Mouse (Mus musculus) lung, embryonic 15.5 days (tissue): ENCODE measurements around the gene Dhcr7. TPM values are rescaled to one million over a fixed set of nuclear protein-coding genes. Genes with fewer than 3 reads are reported as not detected.

Source experiments
- microRNA-seq: library from miRNA; unstranded; fragments of <30 nt; microRNA quantifications from one replicate; pipeline ENCODE4, GENCODE M21; 2016
- polyA plus RNA-seq: library from polyadenylated mRNA; unstranded; fragments of >200 nt; fragmentation: Nextera tagmentation; extraction: Ambion mirVana; gene quantifications from 2 replicates; pipeline ENCODE4 v1.2.1, GENCODE M21; 2015

Dhcr7 gene
- polyA plus RNA-seq, 1 experiment from 2014 or later, result 30.4 TPM

Small RNA genes within 50 kb of the gene (microRNA-seq; reads per million reads assigned to microRNA genes)
- gene Gm22064, result not detected

Other genes with a start within 250 kb of the Dhcr7 start
- gene Cars, start 223.1 kb upstream of the Dhcr7 start, polyA plus RNA-seq, result 55.7 and 58.9 TPM in 2 replicates
- gene Tnfrsf26, start 194.4 kb upstream of the Dhcr7 start, polyA plus RNA-seq, result 0.33 and 0.44 TPM in 2 replicates
- gene Tnfrsf22, start 173.5 kb upstream of the Dhcr7 start, polyA plus RNA-seq, result 7.8 and 8.1 TPM in 2 replicates
- 1.1 and 1.2 TPM in 2 replicates for gene Tnfrsf23, start 137.3 kb upstream of the Dhcr7 start, polyA plus RNA-seq
- 39.5 and 43.3 TPM in 2 replicates for gene Osbpl5, start 66.2 kb upstream of the Dhcr7 start, polyA plus RNA-seq
- not detected in 2 replicates for gene Mrgprg, start 56.2 kb upstream of the Dhcr7 start, polyA plus RNA-seq
- 0.93 and 1.1 TPM in 2 replicates for gene Mrgpre, start 38.6 kb upstream of the Dhcr7 start, polyA plus RNA-seq
- 7.9 and 9.0 TPM in 2 replicates for gene Nadsyn1, start 296 bp upstream of the Dhcr7 start, polyA plus RNA-seq
- not detected in 2 replicates for gene Gm498, start 43.7 kb downstream of the Dhcr7 start, polyA plus RNA-seq
- 1.4 and 1.8 TPM in 2 replicates for gene Shank2, start 178.8 kb downstream of the Dhcr7 start, polyA plus RNA-seq